Mouse (Mus musculus) liver, embryonic 16.5 days (tissue): ENCODE measurements around the gene Uroc1. TPM values are rescaled to one million over a fixed set of nuclear protein-coding genes. Genes with fewer than 3 reads are reported as not detected.

Source experiments
- ATAC-seq: fragments of 200-750 bp; cut with Nextera tagmentation; 2 replicates; pipeline ENCODE4 v1.8.0; 2017; ENCODE audit warnings: low read depth, mild to moderate bottlenecking, moderate number of reproducible peaks, moderate library complexity
- H3K27ac ChIP-seq: fragments of 300-500 bp; sonication (generic); 2 replicates; pipeline ENCODE4 v1.5.1; 2014; ENCODE audit warnings: mild to moderate bottlenecking, low read length
- H3K27me3 ChIP-seq: fragments of 300-500 bp; sonication (generic); 2 replicates; pipeline ENCODE4 v1.6.1; 2014; ENCODE audit warnings: low read depth, low read length, mixed read lengths; ENCODE audit not compliant: control insufficient read depth, insufficient read depth
- H3K36me3 ChIP-seq: fragments of 300-500 bp; sonication (generic); 2 replicates; pipeline ENCODE4 v1.6.1; 2014; ENCODE audit warnings: mild to moderate bottlenecking; ENCODE audit not compliant: control insufficient read depth, insufficient read depth
- H3K4me1 ChIP-seq: fragments of 300-500 bp; sonication (generic); 2 replicates; pipeline ENCODE4 v1.6.1; 2014; ENCODE audit warnings: low read depth, low read length, mixed read lengths; ENCODE audit not compliant: control insufficient read depth
- H3K4me2 ChIP-seq: fragments of 300-500 bp; sonication (generic); 2 replicates; pipeline ENCODE4 v1.6.1; 2014; ENCODE audit warnings: low read depth, low read length, mixed read lengths
- H3K4me3 ChIP-seq: fragments of 300-500 bp; sonication (generic); 2 replicates; pipeline ENCODE4 v1.5.1; 2014; ENCODE audit warnings: low read depth, mild to moderate bottlenecking, low read length
- H3K9ac ChIP-seq: fragments of 300-500 bp; sonication (generic); 2 replicates; pipeline ENCODE4 v1.6.1; 2014; ENCODE audit warnings: low read depth, low read length
- H3K9me3 ChIP-seq: fragments of 300-500 bp; sonication (generic); replicated peaks from 2 replicates; pipeline ENCODE4 v1.6.1; 2016; ENCODE audit warnings: low read length; ENCODE audit not compliant: control insufficient read depth
- WGBS: fragments of 180-500 bp; shearing (Covaris S2); extraction: QIAGEN DNeasy Blood & Tissue Kit; methylation state at CpG from one replicate; pipeline ENCODE4 v1.1.7; 2014; ENCODE audit not compliant: insufficient replicate concordance; 5-methylcytosine and 5-hydroxymethylcytosine counted together
- polyA plus RNA-seq: library from polyadenylated mRNA; unstranded; fragments of >200 nt; fragmentation: Nextera tagmentation; extraction: Ambion mirVana; gene quantifications from 2 replicates; pipeline ENCODE4 v1.2.1, GENCODE M21; 2015

The Uroc1 gene
- polyA plus RNA-seq, 1 experiment from 2014 or later = 41.1 TPM

DNA sequence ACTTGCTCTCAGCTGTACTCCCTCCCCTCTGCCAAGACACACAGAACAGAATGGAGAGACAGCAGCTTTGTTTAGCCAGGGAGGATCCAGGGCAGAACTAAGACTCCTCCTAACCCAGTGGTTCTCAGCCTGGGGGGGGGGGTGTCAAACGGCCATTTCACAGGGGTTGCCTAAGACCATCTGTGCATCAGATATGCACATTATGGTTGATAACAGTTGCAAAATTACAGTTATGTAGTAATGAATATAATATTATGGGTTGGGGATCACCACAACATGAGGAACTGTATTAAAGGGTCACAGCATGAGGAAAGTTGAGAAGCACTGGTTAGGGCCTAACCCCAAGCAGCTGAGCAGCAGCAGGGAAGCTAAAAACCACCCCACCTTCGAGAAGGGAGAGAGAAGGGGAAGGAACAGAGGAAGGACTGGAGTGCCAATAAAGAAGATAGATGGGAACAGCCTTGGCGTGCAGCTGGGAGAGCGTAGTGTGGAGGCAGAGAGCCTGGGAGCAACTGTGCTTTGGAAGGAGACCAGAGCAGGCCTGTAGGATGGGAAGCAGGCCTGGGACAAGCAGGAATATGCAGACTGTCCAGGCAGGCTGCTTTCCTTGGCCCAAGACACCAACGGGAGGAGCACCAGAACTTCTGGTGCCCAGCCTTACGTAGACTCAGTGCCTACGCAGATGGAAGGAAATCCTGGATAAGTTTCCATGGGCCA lies 13.5 kb upstream of the Uroc1 start:
- 58% methylated on average over 7 of the region's 7 CpGs for WGBS

DNA sequence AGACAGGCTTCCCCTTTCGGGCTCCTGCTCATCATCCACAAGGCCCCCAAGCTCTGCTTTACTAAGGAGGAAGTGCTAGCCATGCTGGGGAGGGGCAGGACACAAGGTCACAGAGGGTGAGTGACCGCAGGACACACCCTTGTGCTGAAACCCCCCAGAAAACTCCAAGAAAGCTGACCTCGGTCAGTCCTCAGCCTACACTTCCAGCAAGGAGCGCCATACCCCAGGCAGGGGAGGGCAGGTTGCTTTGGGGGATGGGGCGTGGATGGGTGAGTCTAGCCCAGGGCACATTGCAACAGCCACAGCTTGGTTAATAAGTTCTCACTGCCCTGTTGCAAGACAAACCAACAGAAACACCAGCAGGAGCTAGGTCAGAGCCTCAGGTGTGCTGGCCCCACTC lies 12.7 kb upstream of the Uroc1 start:
- no peak overlapping the region for H3K4me3 ChIP-seq
- H3K27ac ChIP-seq = peak overlapping the region; percentile 74
- no peaks in the 10 kb centered on the region for H3K9me3 ChIP-seq
- peak overlapping the region; percentile 15; the same call in 1 of the 2 replicates for H3K9ac ChIP-seq
- H3K4me2 ChIP-seq = no peak overlapping the region; the same call in 1 of the 2 replicates
- ATAC-seq = peak; percentile 83
- 42% methylated on average over 5 of the region's 5 CpGs for WGBS
- H3K4me1 ChIP-seq = peaks cover 8% of the 10 kb centered on the region
- H3K27me3 ChIP-seq = no peaks in the 10 kb centered on the region
- H3K36me3 ChIP-seq = no peaks in the 10 kb centered on the region

More for the DNA sequence above, 13.5 kb upstream of the Uroc1 start:
- no peaks in the 10 kb centered on the region for H3K27me3 ChIP-seq
- no peak overlapping the region for H3K4me3 ChIP-seq
- H3K9me3 ChIP-seq = no peaks in the 10 kb centered on the region
- no peak overlapping the region for H3K9ac ChIP-seq
- H3K27ac ChIP-seq = peak overlapping the region; percentile 68
- H3K4me1 ChIP-seq = peaks cover 8% of the 10 kb centered on the region
- ATAC-seq = no peak
- no peak overlapping the region for H3K4me2 ChIP-seq
- H3K36me3 ChIP-seq = no peaks in the 10 kb centered on the region

DNA sequence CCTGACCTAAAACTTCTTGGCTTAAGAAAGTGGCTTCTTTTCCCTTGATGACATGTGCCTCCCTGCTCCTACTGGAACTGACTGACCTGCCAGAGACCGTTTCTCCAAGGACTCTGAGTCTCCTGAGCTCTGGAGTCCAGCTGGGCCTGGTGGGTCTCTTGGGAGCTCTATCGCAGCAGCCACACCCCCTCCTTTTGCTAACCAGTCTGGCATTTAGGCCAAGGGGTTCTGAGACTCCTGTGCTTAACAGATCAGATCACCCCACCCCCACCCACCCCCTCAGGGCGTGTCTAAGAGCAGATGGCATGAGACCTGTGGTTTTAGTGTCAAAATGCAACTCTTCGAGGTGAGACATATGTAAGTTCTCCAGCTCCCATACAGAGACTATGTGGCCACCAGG lies 11.3 kb upstream of the Uroc1 start:
- no peak for ATAC-seq
- Histone ChIP-seq H3K4me2 (no peak overlapping the region), H3K9me3 (no peaks in the 10 kb centered on the region), H3K4me3 (no peak overlapping the region), H3K27me3 (no peaks in the 10 kb centered on the region), H3K27ac (peak overlapping the region; percentile 74), H3K4me1 (peaks cover 8% of the 10 kb centered on the region), H3K9ac (no peak overlapping the region; the same call in 1 of the 2 replicates), H3K36me3 (no peaks in the 10 kb centered on the region)
- 24% methylated on average over 4 of the region's 4 CpGs for WGBS

DNA sequence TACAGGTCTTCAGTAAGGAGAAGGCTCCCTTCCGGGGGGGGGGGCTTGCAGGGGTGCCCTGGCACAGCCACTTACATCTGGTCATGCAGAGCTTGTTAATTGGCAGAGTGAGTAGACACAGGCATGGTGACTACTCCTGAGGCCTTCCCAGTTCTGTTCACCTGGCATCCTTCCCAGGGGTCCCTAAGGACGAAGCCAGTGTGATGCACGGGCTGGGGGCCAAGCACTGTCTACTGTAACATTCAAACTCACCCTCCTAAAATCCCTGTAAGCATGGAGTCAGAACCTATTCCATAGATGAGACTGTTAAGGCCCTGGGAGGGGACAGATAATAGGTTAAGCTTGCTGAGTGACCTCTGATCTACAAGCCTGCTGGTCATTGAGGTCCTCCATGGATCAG lies 9.1 kb upstream of the Uroc1 start:
- H3K4me1 ChIP-seq = peaks cover 8% of the 10 kb centered on the region
- H3K9ac ChIP-seq = no peak overlapping the region
- H3K4me2 ChIP-seq = peak overlapping the region; percentile 46
- peak overlapping the region; percentile 55 for H3K4me3 ChIP-seq
- no peak overlapping the region for H3K27ac ChIP-seq
- H3K9me3 ChIP-seq = no peaks in the 10 kb centered on the region
- no peaks in the 10 kb centered on the region for H3K36me3 ChIP-seq
- 57% methylated on average over 3 of the region's 3 CpGs for WGBS
- ATAC-seq = no peak
- no peaks in the 10 kb centered on the region for H3K27me3 ChIP-seq

DNA sequence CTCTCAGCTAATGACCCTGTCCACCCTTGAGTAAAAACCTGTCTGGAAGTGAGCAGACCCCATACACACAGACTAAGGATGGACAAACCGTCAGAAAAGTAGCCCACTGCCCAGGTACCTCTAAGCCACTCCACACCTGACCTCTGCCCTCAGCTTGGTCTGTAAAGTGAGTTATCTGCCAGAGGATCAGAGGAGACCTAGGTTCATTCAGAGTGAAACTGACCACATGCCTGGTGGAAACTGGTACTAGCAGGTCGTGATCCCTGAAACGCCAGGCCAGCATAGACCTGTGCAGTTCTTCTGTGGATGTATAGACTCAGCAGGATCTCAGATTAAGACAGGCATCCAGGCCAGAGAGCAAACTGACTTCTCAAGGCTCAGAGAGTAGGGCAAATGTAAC lies 8.6 kb upstream of the Uroc1 start:
- H3K27ac ChIP-seq = peak overlapping the region; percentile 46; the same call in 1 of the 2 replicates
- peak; percentile 56 for ATAC-seq

DNA sequence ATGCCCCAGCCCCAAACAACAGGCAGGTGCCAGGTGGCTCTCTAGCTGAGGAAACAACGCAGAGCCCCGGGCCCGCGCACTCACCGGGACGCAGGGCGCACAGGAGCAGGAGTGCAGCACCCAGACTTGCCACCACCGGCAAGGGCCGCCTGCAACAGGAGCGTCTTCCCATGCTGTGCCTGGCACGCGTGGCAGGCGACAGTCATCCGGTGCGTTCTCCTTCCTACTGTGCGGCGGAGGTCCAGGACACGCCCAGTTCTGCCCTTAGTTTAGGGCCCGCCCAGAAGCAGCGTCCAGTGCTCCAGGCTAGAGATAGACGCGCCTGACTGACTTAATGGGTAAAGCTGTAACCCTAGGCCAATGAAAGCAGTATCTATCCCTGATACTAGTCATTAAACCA lies 8.1 kb upstream of the Uroc1 start, which contains the start of gene Chst13:
Chst13 (minus strand) TSS at position 195 of the 400 bp plus-strand sequence.
- peak within 1 kb of the TSS; percentile 50 for H3K9ac ChIP-seq

More for the DNA sequence above, 8.6 kb upstream of the Uroc1 start:
- Histone ChIP-seq H3K9me3 (no peaks in the 10 kb centered on the region), H3K4me2 (peak overlapping the region; percentile 46), H3K4me3 (peak overlapping the region; percentile 55), H3K27me3 (no peaks in the 10 kb centered on the region), H3K4me1 (peaks cover 8% of the 10 kb centered on the region), H3K9ac (peak overlapping the region; percentile 50; the same call in 1 of the 2 replicates), H3K36me3 (no peaks in the 10 kb centered on the region)
- 45% methylated on average over 3 of the region's 3 CpGs for WGBS

DNA sequence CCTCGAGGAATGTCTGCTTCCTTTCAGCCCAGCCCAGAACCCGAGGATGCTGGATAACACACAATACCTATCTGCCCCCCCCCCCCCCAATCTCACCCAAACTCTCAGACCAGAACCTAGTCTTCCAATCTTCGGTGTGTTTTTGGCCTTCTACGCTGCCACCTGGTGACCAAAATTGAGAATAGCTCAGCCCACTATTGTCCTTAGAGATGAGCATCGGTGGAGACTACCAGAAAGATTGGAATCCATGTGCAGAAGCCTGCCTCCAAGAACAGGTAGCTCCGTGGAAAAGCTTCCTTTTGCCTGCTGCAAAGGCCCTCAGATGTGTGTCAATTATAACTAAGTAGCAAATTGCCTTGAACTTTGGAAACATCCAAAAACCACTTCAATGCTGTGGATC lies 5.4 kb upstream of the Uroc1 start:
- H3K27me3 ChIP-seq = no peaks in the 10 kb centered on the region
- H3K9ac ChIP-seq = no peak overlapping the region
- no peak overlapping the region for H3K4me2 ChIP-seq
- H3K4me1 ChIP-seq = no peaks in the 10 kb centered on the region; the same call in 1 of the 2 replicates
- ATAC-seq = no peak
- H3K27ac ChIP-seq = no peak overlapping the region
- H3K9me3 ChIP-seq = no peaks in the 10 kb centered on the region
- WGBS = 11% methylated on average over 6 of the region's 6 CpGs
- no peak overlapping the region for H3K4me3 ChIP-seq
- H3K36me3 ChIP-seq = no peaks in the 10 kb centered on the region

More for the DNA sequence above, 8.1 kb upstream of the Uroc1 start, which contains the start of gene Chst13:
- H3K4me3 ChIP-seq = peak within 1 kb of the TSS; percentile 55
- H3K4me2 ChIP-seq = peak within 1 kb of the TSS; percentile 46
- H3K9me3 ChIP-seq = no peaks in the 10 kb centered on the region
- ATAC-seq = peak; percentile 66
- H3K27ac ChIP-seq = peak within 1 kb of the TSS; percentile 46; the same call in 1 of the 2 replicates
- no peaks in the 10 kb centered on the region for H3K27me3 ChIP-seq
- no peaks in the 10 kb centered on the region for H3K36me3 ChIP-seq
- H3K4me1 ChIP-seq = peaks cover 5% of the 10 kb centered on the region
- WGBS = 6% methylated on average over 22 of the region's 22 CpGs

DNA sequence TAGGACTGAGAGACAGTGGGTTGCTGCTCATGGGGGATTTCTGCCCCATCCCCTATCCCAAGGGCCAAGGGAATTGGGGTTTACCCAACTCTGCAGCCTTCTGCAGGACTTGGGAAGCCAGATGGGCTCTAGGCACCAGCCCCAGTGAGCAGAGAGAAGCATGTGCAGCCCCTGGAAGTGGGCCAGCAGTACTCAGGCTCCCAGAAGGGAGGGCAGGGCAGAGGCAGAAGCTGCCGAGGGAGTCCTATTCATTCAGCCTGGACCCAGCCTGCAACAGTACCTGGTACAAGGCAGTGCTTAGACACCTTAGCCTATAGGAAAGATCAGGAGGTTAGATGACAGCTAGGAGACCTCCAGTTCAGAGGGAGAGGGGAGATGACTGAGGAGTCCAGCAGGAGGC lies 3.1 kb upstream of the Uroc1 start:
- H3K9ac ChIP-seq = no peak overlapping the region
- ATAC-seq = no peak
- WGBS = 22% methylated on average over 1 of the region's 1 CpGs
- no peaks in the 10 kb centered on the region for H3K27me3 ChIP-seq
- no peaks in the 10 kb centered on the region for H3K9me3 ChIP-seq
- H3K36me3 ChIP-seq = no peaks in the 10 kb centered on the region
- no peaks in the 10 kb centered on the region; the same call in 1 of the 2 replicates for H3K4me1 ChIP-seq
- no peak overlapping the region for H3K4me3 ChIP-seq
- H3K4me2 ChIP-seq = no peak overlapping the region
- no peak overlapping the region for H3K27ac ChIP-seq

DNA sequence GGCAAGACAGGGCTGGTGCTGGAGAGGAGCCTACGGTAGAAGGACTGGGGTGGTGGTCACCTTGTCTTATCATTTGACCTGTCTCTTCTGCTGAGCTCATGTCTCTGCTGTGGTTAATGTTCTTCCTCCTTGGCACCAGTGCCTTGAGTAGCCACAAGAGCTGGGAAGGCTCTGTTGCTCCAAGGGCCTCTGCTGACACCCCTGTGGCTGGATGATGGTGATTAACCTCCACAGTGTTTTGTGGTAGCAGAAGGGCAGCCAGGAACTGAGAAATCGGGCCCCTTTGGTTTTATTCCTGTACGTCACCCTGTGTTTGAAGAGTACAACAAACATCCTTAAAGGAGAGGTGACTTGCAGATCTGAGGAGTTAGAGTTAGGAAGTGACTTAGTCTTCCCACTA lies 1.2 kb downstream of the Uroc1 start:
- Histone ChIP-seq H3K36me3 (no peaks in the 10 kb centered on the region), H3K27me3 (no peaks in the 10 kb centered on the region), H3K4me1 (no peaks in the 10 kb centered on the region; the same call in 1 of the 2 replicates), H3K27ac (no peak overlapping the region), H3K9me3 (no peaks in the 10 kb centered on the region), H3K4me2 (peak overlapping the region; percentile 42), H3K9ac (peak overlapping the region; percentile 8; the same call in 1 of the 2 replicates), H3K4me3 (peak overlapping the region; percentile 51)
- 37% methylated on average over 3 of the region's 3 CpGs for WGBS
- no peak for ATAC-seq
